Mouse (Mus musculus): ENCODE data around the gene Gm7579. TPM values are rescaled to one million over a fixed set of nuclear protein-coding genes. Genes with fewer than 3 reads are reported as not detected.
"Not testable (repeated sequence)": the region's sequence is repeated elsewhere in the genome, so short reads cannot be mapped to it uniquely, and the experiment has no call there.

Gene Gm7579
- polyA plus RNA-seq, 1 experiment, result not detected

DNA sequence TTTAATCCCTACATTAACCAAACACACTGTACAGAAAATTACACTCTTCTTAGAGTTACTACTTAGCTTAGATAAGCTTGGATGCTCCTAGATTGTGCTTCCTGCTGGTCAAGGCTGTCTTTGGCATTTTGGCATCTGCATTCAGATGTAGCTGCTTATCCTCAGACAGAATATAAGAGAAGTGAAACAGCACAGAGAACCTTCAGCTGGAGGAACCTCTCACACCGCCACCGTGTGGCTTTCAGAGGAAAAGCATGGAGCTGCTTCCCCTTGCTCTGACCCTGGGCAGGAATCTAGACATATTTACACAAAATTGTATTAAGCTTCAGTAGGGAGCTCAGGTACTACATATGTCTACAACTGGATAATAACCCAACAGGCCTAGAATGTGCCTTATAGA is 43.9 kb downstream of the Gm7579 start:
- WGBS, result 0% methylated on average over 2 of the region's 2 CpGs
- TF ChIP-seq POLR2A (IDR thresholded peaks at IDR 0.05; ENCODE audit: borderline replicate concordance, control insufficient read depth, low read depth, low read length) (no peak), CTCF (IDR thresholded peaks at IDR 0.05; ENCODE audit: control insufficient read depth, insufficient read depth, low read length) (peak; percentile 64)
- Histone ChIP-seq H3K4me1 (ENCODE audit: control insufficient read depth, insufficient read depth, low read length) (no peaks in the 10 kb centered on the region), H3K4me3 (replicated peaks; ENCODE audit: control insufficient read depth, low read depth, low read length) (no peak overlapping the region), H3K27ac (ENCODE audit: control insufficient read depth, insufficient read depth, low read depth, low read length, poor library complexity) (no peak overlapping the region)

DNA sequence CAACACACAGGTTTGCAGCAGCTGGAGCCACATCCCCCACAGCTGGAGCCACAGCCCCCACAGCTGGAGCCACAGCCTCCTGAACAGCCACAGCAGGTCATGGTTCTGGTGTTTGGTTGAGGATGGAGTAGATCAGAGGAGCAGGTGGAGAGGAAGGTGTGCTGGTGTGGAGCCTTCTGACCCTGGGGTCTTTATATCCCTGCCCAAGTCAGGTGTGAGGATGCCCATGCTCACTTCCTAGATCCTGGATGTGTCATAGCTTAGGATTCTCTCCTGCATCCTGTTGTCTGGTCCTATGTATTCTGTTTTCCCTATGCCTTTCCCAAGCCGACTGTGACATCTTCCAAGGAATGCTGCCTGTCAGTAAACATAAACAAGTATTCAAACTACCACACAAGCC is 46.6 kb downstream of the Gm7579 start, which contains the start of gene Gm2431:
Gene Gm2431 (minus strand): TSS at position 101 of the 400 bp plus-strand sequence.
- H3K27ac ChIP-seq (ENCODE audit: control insufficient read depth, insufficient read depth, low read depth, low read length, poor library complexity); H3K4me3 ChIP-seq (replicated peaks; ENCODE audit: control insufficient read depth, low read depth, low read length); H3K4me1 ChIP-seq (ENCODE audit: control insufficient read depth, insufficient read depth, low read length): not testable (repeated sequence)
- 32% methylated on average over 1 of the region's 1 CpGs for WGBS

Other genes starting within 250 kb of the Gm7579 start
- gene Mob2, start 150.8 kb upstream of the Gm7579 start, polyA plus RNA-seq (2011; ENCODE audit: insufficient read depth, insufficient read length, low replicate concordance, missing spikeins), result 28.2 and 34.3 TPM in 2 replicates
- 4.9 and 7.5 TPM in 2 replicates for gene Dusp8, start 116.0 kb upstream of the Gm7579 start, polyA plus RNA-seq (2011; ENCODE audit: insufficient read depth, insufficient read length, low replicate concordance, missing spikeins)
- not detected in 2 replicates for gene Gm45618, start 91.1 kb upstream of the Gm7579 start, polyA plus RNA-seq (2011; ENCODE audit: insufficient read depth, insufficient read length, low replicate concordance, missing spikeins)
- not detected in 2 replicates for gene Gm39115, start 75.8 kb upstream of the Gm7579 start, polyA plus RNA-seq (2011; ENCODE audit: insufficient read depth, insufficient read length, low replicate concordance, missing spikeins)
- not detected in 2 replicates for gene Gm45337, start 67.3 kb upstream of the Gm7579 start, polyA plus RNA-seq (2011; ENCODE audit: insufficient read depth, insufficient read length, low replicate concordance, missing spikeins)
- not detected in 2 replicates for gene Gm29735, start 54.7 kb upstream of the Gm7579 start, polyA plus RNA-seq (2011; ENCODE audit: insufficient read depth, insufficient read length, low replicate concordance, missing spikeins)
- gene Gm4553, start 46.1 kb upstream of the Gm7579 start, polyA plus RNA-seq (2011; ENCODE audit: insufficient read depth, insufficient read length, low replicate concordance, missing spikeins), result not detected in 2 replicates
- gene Krtap5-2, start 35.9 kb upstream of the Gm7579 start, polyA plus RNA-seq (2011; ENCODE audit: insufficient read depth, insufficient read length, low replicate concordance, missing spikeins), result not detected in 2 replicates
- gene Gm10153, start 21.5 kb upstream of the Gm7579 start, polyA plus RNA-seq (2011; ENCODE audit: insufficient read depth, insufficient read length, low replicate concordance, missing spikeins), result not detected in 2 replicates
- not detected in 2 replicates for gene Krtap5-3, start 10.5 kb upstream of the Gm7579 start, polyA plus RNA-seq (2011; ENCODE audit: insufficient read depth, insufficient read length, low replicate concordance, missing spikeins)
- not detected in 2 replicates for gene Krtap5-5, start 18.1 kb downstream of the Gm7579 start, polyA plus RNA-seq (2011; ENCODE audit: insufficient read depth, insufficient read length, low replicate concordance, missing spikeins)
- not detected in 2 replicates for gene Gm40460, start 29.2 kb downstream of the Gm7579 start, polyA plus RNA-seq (2011; ENCODE audit: insufficient read depth, insufficient read length, low replicate concordance, missing spikeins)
- gene Gm2431, start 46.5 kb downstream of the Gm7579 start, polyA plus RNA-seq (2011; ENCODE audit: insufficient read depth, insufficient read length, low replicate concordance, missing spikeins), result not detected in 2 replicates
- gene Gm4559, start 62.5 kb downstream of the Gm7579 start, polyA plus RNA-seq (2011; ENCODE audit: insufficient read depth, insufficient read length, low replicate concordance, missing spikeins), result not detected in 2 replicates
- gene Krtap5-1, start 85.3 kb downstream of the Gm7579 start, polyA plus RNA-seq (2011; ENCODE audit: insufficient read depth, insufficient read length, low replicate concordance, missing spikeins), result not detected in 2 replicates
- gene Krtap5-4, start 91.7 kb downstream of the Gm7579 start, polyA plus RNA-seq (2011; ENCODE audit: insufficient read depth, insufficient read length, low replicate concordance, missing spikeins), result not detected in 2 replicates
- gene Ifitm10, start 161.9 kb downstream of the Gm7579 start, polyA plus RNA-seq (2011; ENCODE audit: insufficient read depth, insufficient read length, low replicate concordance, missing spikeins), result 1.6 and 6.2 TPM in 2 replicates
- gene Gm49369, start 170.8 kb downstream of the Gm7579 start, polyA plus RNA-seq (2011; ENCODE audit: insufficient read depth, insufficient read length, low replicate concordance, missing spikeins), result not detected in 2 replicates
- gene Ctsd, start 176.2 kb downstream of the Gm7579 start, polyA plus RNA-seq (2011; ENCODE audit: insufficient read depth, insufficient read length, low replicate concordance, missing spikeins), result 137 and 308 TPM in 2 replicates
- gene Syt8, start 223.0 kb downstream of the Gm7579 start, polyA plus RNA-seq (2011; ENCODE audit: insufficient read depth, insufficient read length, low replicate concordance, missing spikeins), result 2.5 TPM in 1 of 2 replicates, not detected in the other
- gene Tnni2, start 229.9 kb downstream of the Gm7579 start, polyA plus RNA-seq (2011; ENCODE audit: insufficient read depth, insufficient read length, low replicate concordance, missing spikeins), result 19.2 and 51.8 TPM in 2 replicates
- 135 and 280 TPM in 2 replicates for gene Lsp1, start 248.9 kb downstream of the Gm7579 start, polyA plus RNA-seq (2011; ENCODE audit: insufficient read depth, insufficient read length, low replicate concordance, missing spikeins)